Comparison of ENCODE assay signal across 10 mouse cellular contexts in genomic region chr2:60045995-60046394, GRCm38 (mm10).
DNase-seq lines count a peak whose midpoint lies in the region; ATAC-seq and TF ChIP-seq lines count a peak whose summit lies in the region.
"Had no signal": no experiment of that assay in that cellular context is flagged by ENCODE, and none has a peak within 500 bp of the region (broad histone marks: within the 10 kb centered on the region; RNA-seq: fewer than 3 reads in every experiment).

No protein-coding gene starts in this region.

- peaks cover 10% of the 10 kb centered on the region for H3K4me1 ChIP-seq in liver, adult 2 months (ENCODE audit: control insufficient read depth, insufficient read depth, low read length)
- H3K4me1 ChIP-seq in bone marrow macrophage, adult 2 months (ENCODE audit: control insufficient read depth, insufficient read depth, low read length): peaks cover 31% of the 10 kb centered on the region

- H3K4me3 ChIP-seq in liver, adult 2 months (ENCODE audit: insufficient read depth, low read depth, low read length): no peak overlapping the region
- H3K4me3 ChIP-seq in bone marrow macrophage, adult 2 months (ENCODE audit: insufficient read depth, low read length): no peak overlapping the region
- H3K4me3 ChIP-seq: forebrain, embryonic 15.5 days; limb, embryonic 13.5 days had no signal

- no peaks in the 10 kb centered on the region for H3K36me3 ChIP-seq in liver, adult 2 months (ENCODE audit: control insufficient read depth, insufficient read depth, low read length)
- H3K36me3 ChIP-seq: forebrain, embryonic 15.5 days; limb, embryonic 13.5 days had no signal

- no peaks in the 10 kb centered on the region; the same call in 1 of the 2 replicates for H3K79me2 ChIP-seq in liver, adult 2 months (ENCODE audit: control insufficient read depth, insufficient read depth, low read length)

- no peak for TF ChIP-seq POLR2A in liver, adult 2 months (IDR thresholded peaks at IDR 0.05; ENCODE audit: extremely low read depth, insufficient read depth, low read length)
- TF ChIP-seq POLR2A in bone marrow macrophage, adult 2 months (IDR thresholded peaks at IDR 0.05; ENCODE audit: borderline replicate concordance, low read depth, low read length): no peak

- no peaks in the 10 kb centered on the region for H3K27me3 ChIP-seq in liver, adult 2 months (ENCODE audit: control insufficient read depth, insufficient read depth, low read length)
- H3K27me3 ChIP-seq: forebrain, embryonic 15.5 days; limb, embryonic 13.5 days had no signal

- H3K9ac ChIP-seq in liver, adult 2 months (ENCODE audit: low read depth, low read length): no peak overlapping the region; the same call in 1 of the 2 replicates
- H3K9ac ChIP-seq: forebrain, embryonic 15.5 days; limb, embryonic 13.5 days had no signal

- intact Hi-C loops in left cerebral cortex, postnatal 36 days (cut with DNase I): no loop called here

- DNase-seq in liver, adult 2 months (ENCODE audit: extremely low read depth, low read depth, low spot score): peak; percentile 75
- DNase-seq in liver: no peak
- DNase-seq in left cerebral cortex, postnatal 36 days (ENCODE audit: low spot score in 2 of 2): no peak
- no peak for DNase-seq in Muller cell, postnatal 12 days (ENCODE audit: inconsistent ontology term)
- DNase-seq: cerebellum, postnatal 25 days had no signal

- H3K27ac ChIP-seq in liver, adult 2 months (replicated peaks; ENCODE audit: insufficient read depth, low read depth, low read length): peak overlapping the region; percentile 87
- H3K27ac ChIP-seq in bone marrow macrophage, adult 2 months (ENCODE audit: insufficient read depth, low read depth, low read length): peak overlapping the region; percentile 42
- H3K27ac ChIP-seq: forebrain, embryonic 15.5 days; limb, embryonic 13.5 days had no signal

- WGBS in liver, adult 2 months: 0% methylated on average over 1 of the region's 1 CpGs

- ATAC-seq in hematopoietic stem cell, adult 5-6 weeks (replicated peaks in 1 of 2; ENCODE audit: insufficient read depth in 1 of 2, low FRiP score in 2 of 2, low TSS enrichment in 1 of 2, low read depth in 1 of 2, poor library complexity in 2 of 2, severe bottlenecking in 2 of 2): peak; percentile 35 to 54; a peak in 2 of 4 replicates
- ATAC-seq in neutrophil, adult 5-6 weeks (ENCODE audit: extremely low read depth, insufficient number of reproducible peaks, low FRiP score, poor library complexity, severe bottlenecking): peak; percentile 62; the same call in 1 of the 2 replicates
- ATAC-seq: forebrain, embryonic 15.5 days had no signal

- TF ChIP-seq CTCF in liver, adult 2 months (IDR thresholded peaks at IDR 0.05; ENCODE audit: low read depth, low read length): no peak
- no peak for TF ChIP-seq CTCF in bone marrow macrophage, adult 2 months (IDR thresholded peaks at IDR 0.05; ENCODE audit: low read depth, low read length)
